Mouse (Mus musculus) cerebellum, adult 2 months (tissue): Measurements from ENCODE around the gene Scube2.

ENCODE experiments used
- CTCF ChIP-seq: fragments of 200-500 bp; IDR thresholded peaks from 2 replicates; pipeline ENCODE4 v1.5.1; 2011; ENCODE audit warnings: low read depth, mild to moderate bottlenecking, control low read depth, low read length, moderate library complexity, borderline replicate concordance; ENCODE audit not compliant: insufficient read depth
- POLR2A ChIP-seq: fragments of 200-500 bp; IDR thresholded peaks from 2 replicates; pipeline ENCODE4 v1.6.1; 2011; ENCODE audit warnings: low read length, control low read depth, borderline replicate concordance; ENCODE audit not compliant: insufficient read depth

- no peak for TF ChIP-seq CTCF
- TF ChIP-seq POLR2A: no peak
These were observed 35.4 kb upstream of the Scube2 start for GRCm38 (mm10) chr7:109900921-109901320.
